Mouse (Mus musculus): ENCODE results near the gene Lsm6.
A peak's percentile ranks its signal among the peaks of the same experiment; 100 is the strongest.
"Not testable (repeated sequence)": the region's sequence is repeated elsewhere in the genome, so short reads cannot be mapped to it uniquely, and the experiment has no call there.

Gene Lsm6

DNA sequence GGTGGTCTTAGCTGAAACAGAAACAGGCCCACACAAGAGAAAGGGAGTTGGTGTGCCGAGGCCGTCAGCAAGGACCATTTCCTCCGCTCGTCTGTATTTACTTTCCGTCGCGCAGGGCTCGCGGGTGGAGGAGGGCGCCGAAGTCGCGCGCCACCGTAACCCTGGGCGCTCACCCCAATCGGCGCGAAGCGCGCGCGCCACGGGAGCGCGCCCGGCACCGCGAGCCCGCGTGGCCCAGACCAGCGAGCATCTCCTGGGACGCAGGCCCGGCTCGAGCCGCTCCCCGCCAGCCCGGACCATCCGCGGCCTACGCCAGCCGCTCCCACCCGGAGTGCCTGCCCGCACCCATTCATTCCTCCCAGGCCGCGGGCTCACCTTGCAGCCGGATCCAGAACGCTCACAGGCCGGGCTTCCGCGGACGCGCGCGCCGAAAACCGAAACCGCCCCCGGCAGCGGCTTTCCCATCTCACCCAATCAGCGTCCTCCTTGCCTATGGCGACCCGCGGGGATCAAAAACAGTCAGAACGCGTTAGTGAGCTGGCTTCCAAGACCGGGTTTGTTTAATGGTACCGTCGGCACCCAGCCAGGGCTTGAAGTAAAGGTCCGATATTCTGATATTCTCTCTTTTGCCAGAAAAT lies at the start of gene Lsm6:
Gene Lsm6, minus strand, starts transcription at position 468 of the 638 bp plus-strand sequence.
- peak; percentile 92 for DNase-seq (ENCODE audit: low read depth, low spot score)

DNA sequence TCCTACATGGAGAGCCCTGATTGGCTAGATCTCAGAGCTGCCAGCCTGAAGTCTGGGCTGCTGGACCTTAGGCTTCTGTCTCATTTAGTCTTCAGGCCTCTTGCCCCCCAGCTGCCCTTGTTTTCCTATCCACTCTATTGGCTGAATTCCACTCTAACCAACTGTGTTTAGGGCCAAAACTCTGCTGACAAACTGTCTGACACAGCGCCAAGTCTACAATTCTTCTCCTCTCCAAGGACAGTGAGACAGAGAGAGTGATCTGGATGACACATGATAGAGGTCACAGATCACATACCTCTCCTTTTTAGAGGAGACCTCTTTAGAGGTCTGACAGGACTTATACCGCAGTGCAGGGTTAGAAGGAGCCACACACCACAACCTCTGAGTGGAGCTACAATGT lies 46.1 kb upstream of the Lsm6 start:
- no peak for DNase-seq (ENCODE audit: low read depth, low spot score)

GRCm38 (mm10) chr8:78863001-78863400 lies 42.1 kb upstream of the Lsm6 start:
- DNase-seq (ENCODE audit: low read depth, low spot score): no peak

- DNase-seq (ENCODE audit: low read depth, low spot score): no peak
Measured at GRCm38 (mm10) chr8:78862046-78862445, 41.1 kb upstream of the Lsm6 start.

- no peak for DNase-seq (ENCODE audit: low read depth, low spot score)
Measured at GRCm38 (mm10) chr8:78860789-78861188, 39.8 kb upstream of the Lsm6 start.

DNA sequence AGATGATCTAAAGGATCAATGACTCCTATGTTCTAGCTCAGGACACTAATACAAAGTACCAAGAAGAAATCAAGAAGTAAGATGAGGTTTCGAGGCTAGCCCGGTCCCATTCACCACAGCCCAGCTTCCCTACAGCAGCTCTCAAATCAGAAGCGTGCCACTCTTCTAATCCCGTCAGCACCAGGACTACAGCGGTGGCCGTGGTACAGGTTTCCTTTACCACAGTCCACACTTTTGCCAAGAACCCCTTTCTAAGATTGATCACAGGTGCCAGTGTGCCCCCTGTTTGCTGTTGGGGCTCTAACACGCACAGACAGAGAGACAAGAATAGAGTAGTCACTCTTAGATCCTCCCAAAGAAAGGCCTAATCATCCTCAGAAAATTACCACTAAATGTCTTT lies 36.5 kb upstream of the Lsm6 start:
- no peak for DNase-seq (ENCODE audit: low read depth, low spot score)

DNA sequence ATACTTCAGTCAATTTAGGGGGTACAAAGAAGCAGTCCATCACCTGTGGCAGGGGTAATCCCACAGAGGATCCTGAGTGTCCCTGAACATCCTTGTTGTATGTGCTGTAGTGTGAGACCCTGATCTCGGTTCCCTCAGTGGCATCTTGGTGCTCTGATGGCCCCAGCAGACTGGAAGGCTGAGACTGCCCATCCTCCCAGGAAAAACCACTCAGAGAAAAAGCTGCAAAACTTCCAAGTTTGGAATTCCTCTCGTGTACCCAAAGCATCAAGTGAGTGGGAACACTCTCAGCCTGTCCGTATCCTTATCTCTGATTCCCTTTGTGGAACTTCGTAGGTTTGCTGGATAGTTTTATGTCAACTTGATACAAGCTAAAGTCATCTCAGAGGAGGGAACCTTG lies 31.3 kb upstream of the Lsm6 start:
- no peak for DNase-seq (ENCODE audit: low read depth, low spot score)

GRCm38 (mm10) chr8:78847240-78847639 lies 26.3 kb upstream of the Lsm6 start:
- DNase-seq (ENCODE audit: low read depth, low spot score): peak; percentile 26

GRCm38 (mm10) chr8:78844559-78844958 lies 23.6 kb upstream of the Lsm6 start:
- no peak for DNase-seq (ENCODE audit: low read depth, low spot score)

DNA sequence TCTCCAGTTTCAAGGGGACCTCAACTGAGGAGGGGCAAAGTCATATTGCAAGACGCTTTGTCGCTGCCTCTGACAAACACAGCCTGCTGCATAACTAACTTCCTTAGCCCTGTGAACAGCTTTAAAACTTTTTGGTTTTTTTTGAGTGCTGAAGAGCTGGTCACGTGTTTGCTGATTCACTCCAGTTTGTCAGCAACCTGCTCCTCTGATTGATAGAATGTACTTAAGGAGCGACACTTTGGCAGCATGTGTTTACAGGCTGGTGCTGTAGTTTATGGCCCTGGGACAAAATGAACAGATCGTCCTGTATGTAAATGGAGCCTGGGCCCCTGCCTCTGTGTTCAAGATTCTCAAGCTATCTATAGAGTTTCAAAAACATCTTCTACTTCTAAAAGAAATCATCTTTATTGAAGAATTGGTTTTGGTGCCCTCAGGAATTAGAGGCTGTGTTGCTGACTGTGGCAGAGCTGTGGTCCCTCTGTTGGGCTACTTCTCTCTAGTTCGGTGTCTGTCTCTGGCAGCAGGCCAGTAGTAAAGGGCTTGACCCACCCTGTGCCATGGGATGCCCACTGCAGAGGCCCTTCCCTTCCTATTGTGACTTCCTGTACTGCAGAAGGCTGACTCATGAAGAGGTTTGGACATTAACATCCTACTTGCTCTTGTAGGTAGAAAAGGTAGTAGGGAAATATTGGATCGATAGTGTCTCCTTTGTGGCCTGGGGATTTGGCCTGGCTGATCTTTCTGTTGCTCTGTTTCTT lies 17.9 kb upstream of the Lsm6 start:
- DNase-seq (ENCODE audit: low read depth, low spot score): peak; percentile 30

- DNase-seq (ENCODE audit: low read depth, low spot score): no peak
Measured at GRCm38 (mm10) chr8:78836091-78836490, 15.2 kb upstream of the Lsm6 start.

DNA sequence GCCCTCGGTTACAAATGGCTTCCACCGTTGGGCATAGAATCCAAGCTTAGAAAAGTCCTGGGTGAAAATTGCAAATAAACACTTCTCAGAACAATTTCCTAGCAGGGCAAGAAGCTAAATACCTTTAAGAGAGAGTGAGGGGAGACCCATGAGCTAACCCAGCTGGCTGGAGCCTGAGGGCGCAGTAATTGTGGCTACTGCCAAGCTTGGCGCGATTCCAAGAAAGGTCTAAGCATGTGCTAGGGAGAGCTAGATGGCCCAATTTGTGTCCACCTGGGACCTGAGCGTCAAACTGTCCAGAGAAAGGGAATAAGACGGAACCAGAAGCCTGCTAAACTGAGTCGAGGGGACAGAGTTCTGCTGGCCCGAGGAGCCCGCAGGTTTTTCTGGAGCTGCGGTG lies 7.5 kb upstream of the Lsm6 start:
- DNase-seq (ENCODE audit: low read depth, low spot score): no peak

GRCm38 (mm10) chr8:78824515-78824914 lies 3.6 kb upstream of the Lsm6 start:
- no peak for DNase-seq (ENCODE audit: low read depth, low spot score)

DNA sequence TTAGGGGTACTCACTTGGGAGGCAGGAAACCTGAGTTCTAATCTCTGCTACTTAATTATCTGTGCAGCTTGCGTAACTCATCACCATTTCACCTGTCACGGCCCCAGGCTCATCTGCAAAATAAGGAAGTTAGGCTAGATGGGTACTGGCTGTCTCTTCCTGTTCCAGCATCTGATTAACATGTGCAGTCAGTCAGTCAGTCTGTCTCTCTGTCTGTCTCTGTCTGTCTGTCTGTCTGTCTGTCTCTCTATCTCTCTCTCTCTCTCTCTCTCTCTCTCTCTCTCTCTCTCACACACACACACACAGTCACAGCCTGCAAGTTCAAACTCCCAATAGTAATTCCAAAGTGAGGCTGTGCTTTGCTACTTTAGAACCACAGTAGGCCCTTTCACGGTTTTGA lies 967 bp downstream of the Lsm6 start:
- DNase-seq (ENCODE audit: low read depth, low spot score): not testable (repeated sequence)

GRCm38 (mm10) chr8:78814743-78815142 lies 6.2 kb downstream of the Lsm6 start:
- DNase-seq (ENCODE audit: low read depth, low spot score): no peak

- no peak for DNase-seq (ENCODE audit: low read depth, low spot score)
Measured at GRCm38 (mm10) chr8:78813021-78813420, 7.9 kb downstream of the Lsm6 start.

- no peak for DNase-seq (ENCODE audit: low read depth, low spot score)
Measured at GRCm38 (mm10) chr8:78812446-78812845, 8.5 kb downstream of the Lsm6 start.

- no peak for DNase-seq (ENCODE audit: low read depth, low spot score)
Measured at GRCm38 (mm10) chr8:78811748-78812147, 9.2 kb downstream of the Lsm6 start.

DNA sequence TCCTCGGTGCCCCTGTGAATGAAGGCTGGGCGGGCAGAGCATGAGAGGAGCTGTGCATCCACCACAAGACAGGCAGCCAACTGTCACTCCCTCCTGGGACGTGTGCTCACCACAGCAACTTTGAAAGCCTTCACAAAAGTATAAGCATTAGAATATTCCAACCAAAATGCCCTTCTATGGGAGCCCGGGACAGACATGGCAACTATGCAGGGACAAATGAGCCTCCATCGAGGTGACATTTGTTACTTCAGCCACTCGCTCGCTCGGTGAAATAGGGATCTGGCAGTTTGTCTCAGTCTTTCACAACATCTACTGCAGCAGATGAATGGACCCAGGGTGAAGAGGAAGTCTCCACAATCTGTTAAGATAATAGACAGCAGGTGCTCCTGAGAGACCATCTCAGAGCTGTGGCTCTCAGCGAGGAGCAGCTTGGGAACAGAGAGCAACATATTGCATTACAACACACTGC lies 10.7 kb downstream of the Lsm6 start:
- no peak for DNase-seq (ENCODE audit: low read depth, low spot score)

- DNase-seq (ENCODE audit: low read depth, low spot score): no peak
Measured at GRCm38 (mm10) chr8:78809454-78810206, 11.3 kb downstream of the Lsm6 start.

DNA sequence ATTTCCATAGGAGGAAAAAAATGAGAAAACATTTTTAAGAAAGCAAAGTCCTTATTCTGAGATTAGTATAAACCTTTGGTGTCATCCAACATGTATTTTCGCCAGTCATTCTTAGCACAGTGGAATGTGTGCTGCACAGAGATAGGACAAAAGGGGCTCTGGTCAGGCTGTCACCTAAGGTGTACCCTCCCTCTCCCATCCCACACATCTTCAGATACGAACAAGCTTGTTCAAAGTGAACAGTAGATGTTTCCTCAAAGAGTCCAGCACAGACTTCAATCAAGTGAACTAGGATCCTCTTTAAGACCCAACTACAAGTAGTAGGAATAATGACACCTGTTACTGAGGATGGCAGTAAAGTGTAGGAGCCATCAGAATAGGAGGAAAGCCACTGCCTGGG lies 12.1 kb downstream of the Lsm6 start:
- no peak for DNase-seq (ENCODE audit: low read depth, low spot score)

GRCm38 (mm10) chr8:78808439-78808838 lies 12.5 kb downstream of the Lsm6 start:
- no peak for DNase-seq (ENCODE audit: low read depth, low spot score)

DNA sequence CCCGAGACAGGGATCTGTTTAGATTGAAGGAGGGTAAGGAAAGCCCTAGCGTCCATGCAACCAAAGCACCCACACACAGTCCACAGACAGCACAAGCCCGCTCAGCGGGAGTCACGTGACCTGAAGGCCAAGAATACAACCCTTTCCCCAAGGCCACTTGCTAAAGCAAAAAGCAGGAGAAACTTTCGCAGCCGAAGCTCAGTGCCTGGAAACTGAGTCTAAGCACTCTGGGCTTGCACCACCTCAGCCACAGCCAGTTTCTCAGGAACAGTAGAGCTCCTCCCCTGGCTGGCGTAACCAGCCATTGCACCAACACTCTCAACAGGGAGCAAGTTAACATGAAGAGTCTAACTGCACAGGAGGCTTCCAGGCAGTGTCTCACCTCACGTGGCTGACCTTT lies 13.7 kb downstream of the Lsm6 start:
- no peak for DNase-seq (ENCODE audit: low read depth, low spot score)
